Mouse (Mus musculus): ENCODE results near the gene Aldh6a1. TPM values are rescaled to one million over a fixed set of nuclear protein-coding genes. Genes with fewer than 3 reads are reported as not detected.
A peak's percentile ranks its signal among the peaks of the same experiment; 100 is the strongest.

Aldh6a1 gene
- polyA plus RNA-seq, 1 experiment = 2.6 TPM

GRCm38 (mm10) chr12:84481251-84481650 is 30.4 kb upstream of the Aldh6a1 start:
- Histone ChIP-seq H3K4me3 (no peak overlapping the region), H3K36me3 (ENCODE audit: control insufficient read depth, insufficient read depth) (peaks cover 7% of the 10 kb centered on the region), H3K27me3 (ENCODE audit: control insufficient read depth, insufficient read depth, insufficient read length) (no peaks in the 10 kb centered on the region), H3ac (ENCODE audit: control insufficient read depth, insufficient read length) (no peak overlapping the region), H3K79me2 (ENCODE audit: control insufficient read depth, insufficient read depth) (no peaks in the 10 kb centered on the region), H3K4me2 (ENCODE audit: low read depth) (no peak overlapping the region)
- no peak for TF ChIP-seq CEBPB (IDR thresholded peaks at IDR 0.05; ENCODE audit: insufficient read depth, poor library complexity, severe bottlenecking)
- TF ChIP-seq MAX (IDR thresholded peaks at IDR 0.05; ENCODE audit: low read depth) = no peak
- TF ChIP-seq TCF12 (IDR thresholded peaks at IDR 0.05; ENCODE audit: insufficient read depth, poor library complexity, severe bottlenecking) = no peak
- TF ChIP-seq MYOG (IDR thresholded peaks at IDR 0.05; ENCODE audit: control insufficient read depth in 1 of 3, insufficient read depth in 1 of 3, insufficient read length in 2 of 3, low read depth in 2 of 3) = no peak
- TF ChIP-seq TCF3 (IDR thresholded peaks at IDR 0.05; ENCODE audit: insufficient read length, low read depth) = no peak
- TF ChIP-seq SRF (IDR thresholded peaks at IDR 0.05; ENCODE audit: control insufficient read depth, insufficient read length, low read depth) = no peak
- no peak for TF ChIP-seq POLR2AphosphoS2 (IDR thresholded peaks at IDR 0.05; ENCODE audit: insufficient read length, low read depth)
- no peak for TF ChIP-seq REST (IDR thresholded peaks at IDR 0.05; ENCODE audit: insufficient read depth, insufficient read length)
- no peak for TF ChIP-seq MYOD1 (IDR thresholded peaks at IDR 0.05; ENCODE audit: control insufficient read depth in 1 of 3, insufficient read length in 2 of 3, low read depth in 2 of 3)
- no peak for TF ChIP-seq USF1 (IDR thresholded peaks at IDR 0.05; ENCODE audit: low read depth)
- TF ChIP-seq POLR2A (IDR thresholded peaks at IDR 0.05; ENCODE audit: insufficient read length, low read depth) = no peak
- no peak for TF ChIP-seq E2F4 (IDR thresholded peaks at IDR 0.05; ENCODE audit: insufficient read depth)

- peak in 2 of 3 experiments; percentile 42 to 70 for TF ChIP-seq MYOG (IDR thresholded peaks at IDR 0.05; ENCODE audit: control insufficient read depth in 1 of 3, insufficient read depth in 1 of 3, insufficient read length in 2 of 3, low read depth in 2 of 3)
- peak in 2 of 3 experiments; percentile 66 to 71 for TF ChIP-seq MYOD1 (IDR thresholded peaks at IDR 0.05; ENCODE audit: control insufficient read depth in 1 of 3, insufficient read length in 2 of 3, low read depth in 2 of 3)
- TF ChIP-seq MAX (IDR thresholded peaks at IDR 0.05; ENCODE audit: low read depth) = no peak
- Histone ChIP-seq H3ac (ENCODE audit: control insufficient read depth, insufficient read length) (no peak overlapping the region), H3K4me2 (ENCODE audit: low read depth) (no peak overlapping the region), H3K36me3 (ENCODE audit: control insufficient read depth, insufficient read depth) (peaks cover 7% of the 10 kb centered on the region), H3K4me3 (no peak overlapping the region), H3K79me2 (ENCODE audit: control insufficient read depth, insufficient read depth) (no peaks in the 10 kb centered on the region), H3K27me3 (ENCODE audit: control insufficient read depth, insufficient read depth, insufficient read length) (no peaks in the 10 kb centered on the region)
Observed at GRCm38 (mm10) chr12:84478937-84479336, 28.1 kb upstream of the Aldh6a1 start.

- TF ChIP-seq POLR2A (IDR thresholded peaks at IDR 0.05; ENCODE audit: insufficient read length, low read depth) = no peak
- no peak for TF ChIP-seq MYOD1 (IDR thresholded peaks at IDR 0.05; ENCODE audit: control insufficient read depth in 1 of 3, insufficient read length in 2 of 3, low read depth in 2 of 3)
- TF ChIP-seq TCF12 (IDR thresholded peaks at IDR 0.05; ENCODE audit: insufficient read depth, poor library complexity, severe bottlenecking) = no peak
- TF ChIP-seq TCF3 (IDR thresholded peaks at IDR 0.05; ENCODE audit: insufficient read length, low read depth) = no peak
- TF ChIP-seq USF1 (IDR thresholded peaks at IDR 0.05; ENCODE audit: low read depth) = no peak
- TF ChIP-seq POLR2AphosphoS2 (IDR thresholded peaks at IDR 0.05; ENCODE audit: insufficient read length, low read depth) = no peak
- TF ChIP-seq MAX (IDR thresholded peaks at IDR 0.05; ENCODE audit: low read depth) = no peak
- TF ChIP-seq SRF (IDR thresholded peaks at IDR 0.05; ENCODE audit: control insufficient read depth, insufficient read length, low read depth) = no peak
- TF ChIP-seq REST (IDR thresholded peaks at IDR 0.05; ENCODE audit: insufficient read depth, insufficient read length) = no peak
- no peak for TF ChIP-seq MYOG (IDR thresholded peaks at IDR 0.05; ENCODE audit: control insufficient read depth in 1 of 3, insufficient read depth in 1 of 3, insufficient read length in 2 of 3, low read depth in 2 of 3)
- TF ChIP-seq CEBPB (IDR thresholded peaks at IDR 0.05; ENCODE audit: insufficient read depth, poor library complexity, severe bottlenecking) = no peak
- no peak for TF ChIP-seq E2F4 (IDR thresholded peaks at IDR 0.05; ENCODE audit: insufficient read depth)
- no peaks in the 10 kb centered on the region for H3K27me3 ChIP-seq (ENCODE audit: control insufficient read depth, insufficient read depth, insufficient read length)
- no peaks in the 10 kb centered on the region for H3K79me2 ChIP-seq (ENCODE audit: control insufficient read depth, insufficient read depth)
- H3K36me3 ChIP-seq (ENCODE audit: control insufficient read depth, insufficient read depth) = peaks cover 17% of the 10 kb centered on the region
- no peak overlapping the region for H3K4me3 ChIP-seq
- no peak overlapping the region for H3K4me2 ChIP-seq (ENCODE audit: low read depth)
- no peak overlapping the region for H3ac ChIP-seq (ENCODE audit: control insufficient read depth, insufficient read length)
Observed at GRCm38 (mm10) chr12:84468701-84469100, 17.9 kb upstream of the Aldh6a1 start.

- Histone ChIP-seq H3K4me3 (no peak overlapping the region), H3K36me3 (ENCODE audit: control insufficient read depth, insufficient read depth) (peaks cover 33% of the 10 kb centered on the region), H3K4me2 (ENCODE audit: low read depth) (no peak overlapping the region), H3ac (ENCODE audit: control insufficient read depth, insufficient read length) (no peak overlapping the region), H3K79me2 (ENCODE audit: control insufficient read depth, insufficient read depth) (no peaks in the 10 kb centered on the region), H3K27me3 (ENCODE audit: control insufficient read depth, insufficient read depth, insufficient read length) (no peaks in the 10 kb centered on the region)
- no peak for TF ChIP-seq USF1 (IDR thresholded peaks at IDR 0.05; ENCODE audit: low read depth)
- TF ChIP-seq MAX (IDR thresholded peaks at IDR 0.05; ENCODE audit: low read depth) = no peak
- no peak for TF ChIP-seq POLR2AphosphoS2 (IDR thresholded peaks at IDR 0.05; ENCODE audit: insufficient read length, low read depth)
- TF ChIP-seq REST (IDR thresholded peaks at IDR 0.05; ENCODE audit: insufficient read depth, insufficient read length) = no peak
- TF ChIP-seq MYOD1 (IDR thresholded peaks at IDR 0.05; ENCODE audit: control insufficient read depth in 1 of 3, insufficient read length in 2 of 3, low read depth in 2 of 3) = no peak
- no peak for TF ChIP-seq TCF3 (IDR thresholded peaks at IDR 0.05; ENCODE audit: insufficient read length, low read depth)
- no peak for TF ChIP-seq SRF (IDR thresholded peaks at IDR 0.05; ENCODE audit: control insufficient read depth, insufficient read length, low read depth)
Observed at GRCm38 (mm10) chr12:84462856-84463255, 12.1 kb upstream of the Aldh6a1 start.

GRCm38 (mm10) chr12:84461416-84461815 is 10.6 kb upstream of the Aldh6a1 start:
- H3K79me2 ChIP-seq (ENCODE audit: control insufficient read depth, insufficient read depth) = no peaks in the 10 kb centered on the region
- TF ChIP-seq MYOD1 (IDR thresholded peaks at IDR 0.05; ENCODE audit: control insufficient read depth in 1 of 3, insufficient read length in 2 of 3, low read depth in 2 of 3) = no peak
- no peak for TF ChIP-seq MAX (IDR thresholded peaks at IDR 0.05; ENCODE audit: low read depth)
- TF ChIP-seq MYOG (IDR thresholded peaks at IDR 0.05; ENCODE audit: control insufficient read depth in 1 of 3, insufficient read depth in 1 of 3, insufficient read length in 2 of 3, low read depth in 2 of 3) = no peak
- TF ChIP-seq REST (IDR thresholded peaks at IDR 0.05; ENCODE audit: insufficient read depth, insufficient read length) = no peak
- TF ChIP-seq USF1 (IDR thresholded peaks at IDR 0.05; ENCODE audit: low read depth) = no peak
- no peak for TF ChIP-seq TCF3 (IDR thresholded peaks at IDR 0.05; ENCODE audit: insufficient read length, low read depth)
- TF ChIP-seq POLR2A (IDR thresholded peaks at IDR 0.05; ENCODE audit: insufficient read length, low read depth) = no peak
- TF ChIP-seq SRF (IDR thresholded peaks at IDR 0.05; ENCODE audit: control insufficient read depth, insufficient read length, low read depth) = no peak
- no peak for TF ChIP-seq CEBPB (IDR thresholded peaks at IDR 0.05; ENCODE audit: insufficient read depth, poor library complexity, severe bottlenecking)
- TF ChIP-seq POLR2AphosphoS2 (IDR thresholded peaks at IDR 0.05; ENCODE audit: insufficient read length, low read depth) = no peak
- no peak for TF ChIP-seq E2F4 (IDR thresholded peaks at IDR 0.05; ENCODE audit: insufficient read depth)
- no peak for TF ChIP-seq TCF12 (IDR thresholded peaks at IDR 0.05; ENCODE audit: insufficient read depth, poor library complexity, severe bottlenecking)
- H3K36me3 ChIP-seq (ENCODE audit: control insufficient read depth, insufficient read depth) = peaks cover 33% of the 10 kb centered on the region
- no peak overlapping the region for H3K4me2 ChIP-seq (ENCODE audit: low read depth)
- H3K4me3 ChIP-seq = no peak overlapping the region
- H3K27me3 ChIP-seq (ENCODE audit: control insufficient read depth, insufficient read depth, insufficient read length) = no peaks in the 10 kb centered on the region
- no peak overlapping the region for H3ac ChIP-seq (ENCODE audit: control insufficient read depth, insufficient read length)
